Mouse (Mus musculus) G1E (cell line): ENCODE measurements around the gene Tcam1. TPM values are rescaled to one million over a fixed set of nuclear protein-coding genes. Genes with fewer than 3 reads are reported as not detected.
A peak's percentile ranks its signal among the peaks of the same experiment; 100 is the strongest.

ENCODE experiments used
- ATAC-seq: 2 replicates; pipeline ENCODE4 v1.8.0; 2016; ENCODE audit warnings: mild to moderate bottlenecking; ENCODE audit not compliant: insufficient number of reproducible peaks, poor library complexity, low FRiP score, severe bottlenecking; ENCODE audit errors: extremely low read depth
- DNase-seq: peaks from one replicate; pipeline ENCODE4 v3.0.0; 2012; ENCODE audit warnings: low spot score
- H3K27me3 ChIP-seq: 2 replicates; pipeline ENCODE4 v1.6.1; 2012; ENCODE audit warnings: mild to moderate bottlenecking, low read length, inconsistent platforms; ENCODE audit not compliant: insufficient read depth
- H3K36me3 ChIP-seq: replicated peaks from 2 replicates; pipeline ENCODE3; 2012; ENCODE audit warnings: mild to moderate bottlenecking, inconsistent platforms
- H3K4me1 ChIP-seq: 2 replicates; pipeline ENCODE4 v1.6.1; 2012; ENCODE audit warnings: low read depth, low read length, inconsistent platforms, mixed read lengths; ENCODE audit not compliant: insufficient read depth
- H3K4me3 ChIP-seq: 2 replicates; pipeline ENCODE4 v1.5.1; 2012; ENCODE audit warnings: low read depth, mild to moderate bottlenecking, inconsistent platforms, low read length, moderate library complexity, mixed read lengths
- H3K9me3 ChIP-seq: replicated peaks from 2 replicates; pipeline ENCODE4 v1.6.1; 2012; ENCODE audit warnings: inconsistent platforms
- CTCF ChIP-seq: IDR thresholded peaks from 2 replicates; pipeline ENCODE4 v1.5.1; 2012; ENCODE audit warnings: low read depth, low read length, inconsistent platforms, mixed read lengths
- GATA1 ChIP-seq: IDR thresholded peaks from 2 replicates; pipeline ENCODE4 v1.6.1; 2012; ENCODE audit warnings: borderline replicate concordance, low read length, inconsistent platforms, mixed read lengths
- GATA2 ChIP-seq: IDR thresholded peaks from 2 replicates; pipeline ENCODE4 v1.6.1; 2012; ENCODE audit warnings: low read depth, low read length, inconsistent platforms, borderline replicate concordance
- POLR2AphosphoS5 ChIP-seq: IDR thresholded peaks from 2 replicates; pipeline ENCODE4 v1.6.1; 2012; ENCODE audit warnings: low read depth, low read length, inconsistent platforms; ENCODE audit not compliant: insufficient replicate concordance
- TAL1 ChIP-seq: conservative IDR thresholded peaks from 2 replicates; pipeline ENCODE4 v1.6.1; 2012; ENCODE audit warnings: low read depth, low read length, inconsistent platforms, mixed read lengths
- polyA plus RNA-seq: library from polyadenylated mRNA; stranded (reverse); fragments of >175 nt; gene quantifications from 2 replicates; pipeline ENCODE4 v1.2.3, GENCODE M21; 2012
- total RNA-seq, 2 experiments: library from RNA; stranded (forward) in 1 of 2; stranded (reverse) in 1 of 2; fragments of 200-1000 nt in 1 of 2; fragments of >200 nt in 1 of 2; fragmentation: Nextera tagmentation in 1 of 2; gene quantifications; 2 replicates each; pipeline ENCODE4 v1.2.3; 2014 to 2017

The Tcam1 gene
- total and polyA plus RNA-seq, 3 experiments, result 0.01 TPM; not detected in 2

- H3K4me1 ChIP-seq, result peaks cover 51% of the 10 kb centered on the region
- ATAC-seq (no peak), DNase-seq (no peak)
- H3K4me3 ChIP-seq, result no peak overlapping the region
- no peaks in the 10 kb centered on the region for H3K9me3 ChIP-seq
- H3K27me3 ChIP-seq, result no peaks in the 10 kb centered on the region
- TF ChIP-seq POLR2AphosphoS5 (no peak), TAL1 (no peak), GATA1 (no peak), CTCF (no peak), GATA2 (no peak)
- peaks cover 95% of the 10 kb centered on the region for H3K36me3 ChIP-seq
Observed at GRCm38 (mm10) chr11:106266431-106266830, 10.0 kb upstream of the Tcam1 start.

- ATAC-seq (no peak), DNase-seq (no peak)
- Histone ChIP-seq H3K4me1 (peaks cover 50% of the 10 kb centered on the region), H3K9me3 (no peaks in the 10 kb centered on the region), H3K4me3 (no peak overlapping the region; the same call in 1 of the 2 replicates), H3K36me3 (peaks cover 87% of the 10 kb centered on the region), H3K27me3 (no peaks in the 10 kb centered on the region)
- TF ChIP-seq TAL1 (no peak), CTCF (no peak), GATA1 (no peak), POLR2AphosphoS5 (no peak), GATA2 (no peak)
Observed at GRCm38 (mm10) chr11:106267311-106267852, 9.1 kb upstream of the Tcam1 start.

GRCm38 (mm10) chr11:106267871-106268270 lies 8.6 kb upstream of the Tcam1 start:
- no peaks in the 10 kb centered on the region for H3K9me3 ChIP-seq
- ATAC-seq (no peak), DNase-seq (no peak)
- H3K36me3 ChIP-seq, result peaks cover 82% of the 10 kb centered on the region
- H3K27me3 ChIP-seq, result no peaks in the 10 kb centered on the region
- H3K4me3 ChIP-seq, result peak overlapping the region; percentile 51; the same call in 1 of the 2 replicates
- peaks cover 50% of the 10 kb centered on the region for H3K4me1 ChIP-seq
- TF ChIP-seq POLR2AphosphoS5 (no peak), CTCF (no peak), GATA1 (no peak), TAL1 (no peak), GATA2 (no peak)

- H3K27me3 ChIP-seq, result no peaks in the 10 kb centered on the region
- DNase-seq, result no peak
- peaks cover 76% of the 10 kb centered on the region for H3K36me3 ChIP-seq
- TF ChIP-seq CTCF (no peak), POLR2AphosphoS5 (no peak), TAL1 (no peak), GATA2 (no peak), GATA1 (no peak)
- H3K9me3 ChIP-seq, result no peaks in the 10 kb centered on the region
- H3K4me3 ChIP-seq, result peak overlapping the region; percentile 51; the same call in 1 of the 2 replicates
- H3K4me1 ChIP-seq, result peaks cover 51% of the 10 kb centered on the region
- ATAC-seq, result no peak
Observed at GRCm38 (mm10) chr11:106268326-106269059, 8.0 kb upstream of the Tcam1 start.

GRCm38 (mm10) chr11:106269060-106269431 lies 7.4 kb upstream of the Tcam1 start:
- H3K4me3 ChIP-seq, result peak overlapping the region; percentile 20; the same call in 1 of the 2 replicates
- H3K27me3 ChIP-seq, result no peaks in the 10 kb centered on the region
- TF ChIP-seq TAL1 (no peak), GATA1 (no peak), POLR2AphosphoS5 (no peak), GATA2 (no peak), CTCF (no peak)
- H3K9me3 ChIP-seq, result no peaks in the 10 kb centered on the region
- peak; percentile 73 for DNase-seq
- peaks cover 71% of the 10 kb centered on the region for H3K36me3 ChIP-seq
- ATAC-seq, result 0 out of 2 replicates have a peak, but pooled peaks have one; percentile 18
- H3K4me1 ChIP-seq, result peaks cover 56% of the 10 kb centered on the region

- Histone ChIP-seq H3K36me3 (peaks cover 48% of the 10 kb centered on the region), H3K4me1 (peaks cover 69% of the 10 kb centered on the region), H3K4me3 (peak overlapping the region; percentile 92), H3K9me3 (no peaks in the 10 kb centered on the region), H3K27me3 (no peaks in the 10 kb centered on the region)
- no peak for ATAC-seq
- no peak for DNase-seq
- TF ChIP-seq TAL1, result no peak
- no peak for TF ChIP-seq CTCF
- no peak for TF ChIP-seq POLR2AphosphoS5
- no peak for TF ChIP-seq GATA1
- no peak for TF ChIP-seq GATA2
Observed at GRCm38 (mm10) chr11:106271131-106271793, 5.2 kb upstream of the Tcam1 start.
